Mouse (Mus musculus): ENCODE results near the gene Tnpo2. TPM values are rescaled to one million over a fixed set of nuclear protein-coding genes. Genes with fewer than 3 reads are reported as not detected.

Gene Tnpo2
- polyA plus RNA-seq, 1 experiment from 2014 or later, result 46.4 TPM

DNA sequence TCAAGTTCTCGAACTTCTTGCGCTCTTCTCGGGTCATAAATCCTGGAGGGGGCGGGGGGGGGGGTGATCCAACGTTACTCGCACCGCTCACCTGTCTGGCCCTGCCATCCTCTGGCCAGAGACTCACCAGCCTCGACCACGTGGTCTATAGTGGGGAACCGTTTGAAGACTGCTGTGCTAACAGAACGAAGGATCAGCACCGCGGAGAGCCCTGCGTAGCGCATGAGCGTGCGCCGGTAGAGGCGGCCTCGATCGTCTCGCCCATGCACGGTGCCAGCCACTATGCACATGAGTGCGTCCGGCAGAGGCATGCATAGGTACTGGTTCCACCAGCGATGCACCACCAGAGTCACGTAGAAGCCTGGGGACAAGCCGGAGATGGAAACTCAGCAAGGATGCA lies 25.5 kb upstream of the Tnpo2 start:
- ATAC-seq, result no peak
- Histone ChIP-seq H3K4me2 (no peak overlapping the region), H3K9ac (no peak overlapping the region), H3K4me1 (no peaks in the 10 kb centered on the region), H3K36me3 (ENCODE audit: poor library complexity, severe bottlenecking) (no peaks in the 10 kb centered on the region), H3K9me3 (replicated peaks) (no peaks in the 10 kb centered on the region; the same call in 1 of the 2 replicates), H3K4me3 (no peak overlapping the region), H3K27ac (no peak overlapping the region), H3K27me3 (peaks cover 61% of the 10 kb centered on the region)
- WGBS, result 17% methylated on average over 28 of the region's 28 CpGs

DNA sequence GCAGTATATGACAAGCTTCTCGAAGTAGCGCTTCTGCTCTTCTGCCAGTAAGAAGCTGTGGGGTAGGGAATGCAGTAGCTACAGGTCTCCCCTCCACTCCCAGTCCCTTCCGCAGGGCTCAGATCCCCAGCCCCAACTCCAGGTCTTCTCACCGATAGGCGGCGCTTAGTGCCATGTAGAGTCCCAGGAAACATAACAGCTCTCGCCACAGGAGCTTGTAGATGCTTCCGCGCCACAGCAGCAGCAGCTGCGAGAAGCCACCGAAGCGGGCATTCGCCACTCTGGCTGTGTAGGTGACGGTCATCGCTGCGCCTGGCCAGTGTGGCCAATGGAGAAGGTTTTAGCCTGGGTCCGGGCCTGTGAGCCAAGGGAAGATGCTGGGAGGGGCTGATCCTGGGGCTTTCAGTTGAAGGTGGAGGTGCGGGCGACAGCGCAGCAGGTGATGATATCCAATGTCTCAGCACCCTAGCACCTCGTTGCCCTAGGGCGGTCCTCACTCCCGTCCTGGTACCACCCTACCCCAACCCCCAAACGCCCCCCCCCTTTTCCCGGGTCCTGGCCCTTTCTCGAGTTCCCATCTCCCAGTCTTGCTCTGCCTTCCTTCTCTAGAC lies 23.4 kb upstream of the Tnpo2 start:
- Histone ChIP-seq H3K9ac (peak overlapping the region; percentile 62), H3K4me3 (peak overlapping the region; percentile 36)
- WGBS, result 6% methylated on average over 26 of the region's 26 CpGs

DNA sequence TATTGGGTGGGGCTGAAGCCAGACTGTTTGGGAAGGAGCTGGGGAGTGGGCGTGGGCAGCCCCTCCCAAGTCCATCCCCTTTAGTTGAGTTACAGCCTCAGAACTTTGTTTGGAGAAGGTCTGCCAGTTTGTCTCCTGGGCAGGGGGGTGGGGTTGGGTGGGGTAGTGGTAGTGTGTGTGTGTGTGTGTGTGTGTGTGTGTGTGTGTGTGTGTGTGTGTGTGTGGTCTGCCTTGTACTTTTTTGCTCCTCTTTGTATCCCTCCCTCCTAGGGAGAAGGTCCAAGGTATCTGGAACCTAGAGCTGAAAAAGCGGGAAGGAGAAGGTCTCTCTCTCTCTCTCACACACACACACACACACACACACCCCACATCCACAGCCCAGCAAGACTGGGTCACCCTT lies 22.3 kb upstream of the Tnpo2 start, which contains the start of gene Best2:
TSS of gene Best2 (minus strand) at position 101 of the 400 bp plus-strand sequence.
- Histone ChIP-seq H3K9ac (peak within 1 kb of the TSS; percentile 62), H3K27me3 (peaks cover 43% of the 10 kb centered on the region), H3K36me3 (ENCODE audit: poor library complexity, severe bottlenecking) (peaks cover 22% of the 10 kb centered on the region), H3K4me2 (peak within 1 kb of the TSS; percentile 72), H3K4me1 (no peaks in the 10 kb centered on the region), H3K4me3 (peak within 1 kb of the TSS; percentile 36), H3K27ac (no peak within 1 kb of the TSS), H3K9me3 (replicated peaks) (no peaks in the 10 kb centered on the region; the same call in 1 of the 2 replicates)
- 93% methylated on average over 1 of the region's 2 CpGs for WGBS
- no peak for ATAC-seq

More for the DNA sequence above, 23.4 kb upstream of the Tnpo2 start:
- H3K9me3 ChIP-seq (replicated peaks), result no peaks in the 10 kb centered on the region; the same call in 1 of the 2 replicates
- H3K4me2 ChIP-seq, result peak overlapping the region; percentile 72
- ATAC-seq, result peak; percentile 81
- H3K27me3 ChIP-seq, result peaks cover 53% of the 10 kb centered on the region
- no peak overlapping the region for H3K27ac ChIP-seq
- no peaks in the 10 kb centered on the region for H3K4me1 ChIP-seq
- peaks cover 11% of the 10 kb centered on the region for H3K36me3 ChIP-seq (ENCODE audit: poor library complexity, severe bottlenecking)

DNA sequence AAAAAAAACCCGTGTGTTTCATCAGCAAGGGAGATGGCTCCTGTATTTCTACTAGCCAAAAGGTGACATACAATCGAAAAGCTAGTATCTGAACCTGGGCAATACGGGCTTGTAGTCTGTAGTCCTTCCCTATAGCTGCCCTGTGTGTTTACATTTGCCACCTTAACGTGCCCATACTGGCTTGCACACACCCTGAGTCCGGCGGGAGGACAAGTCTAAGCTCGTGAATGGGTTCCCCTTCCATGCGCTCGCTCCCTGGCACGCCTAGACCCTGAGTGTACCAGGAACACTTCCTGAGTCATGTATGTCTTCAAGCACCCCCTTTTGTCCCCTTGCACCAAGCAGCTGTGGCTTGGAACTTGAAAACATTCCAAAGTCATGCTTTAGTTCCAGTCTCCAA lies 20.0 kb upstream of the Tnpo2 start:
- Histone ChIP-seq H3K4me2 (no peak overlapping the region), H3K9me3 (replicated peaks) (no peaks in the 10 kb centered on the region), H3K9ac (no peak overlapping the region), H3K27me3 (peaks cover 27% of the 10 kb centered on the region), H3K4me3 (no peak overlapping the region), H3K36me3 (ENCODE audit: poor library complexity, severe bottlenecking) (peaks cover 45% of the 10 kb centered on the region), H3K27ac (no peak overlapping the region), H3K4me1 (no peaks in the 10 kb centered on the region)
- WGBS, result 68% methylated on average over 10 of the region's 10 CpGs
- ATAC-seq, result no peak

DNA sequence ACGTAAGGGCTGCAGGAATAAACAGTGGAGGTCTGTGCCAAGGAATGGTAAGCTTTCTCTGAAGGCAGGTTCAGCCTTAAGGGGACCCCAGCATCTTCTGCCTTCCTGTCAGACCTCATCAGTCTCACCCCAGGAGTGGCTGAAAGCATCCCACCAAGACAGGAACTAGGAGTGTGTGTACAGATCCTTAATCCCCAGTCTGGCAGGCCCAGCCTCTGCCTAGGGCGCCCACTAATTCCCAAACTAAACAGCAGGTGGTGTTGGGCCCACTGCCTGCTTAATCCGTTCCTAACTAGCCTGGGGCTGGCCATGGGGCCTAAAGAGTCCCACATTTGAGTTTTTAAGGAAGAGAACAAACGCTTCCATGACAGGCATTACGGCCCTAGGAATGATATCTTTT lies 19.5 kb upstream of the Tnpo2 start:
- Histone ChIP-seq H3K4me2 (no peak overlapping the region), H3K36me3 (ENCODE audit: poor library complexity, severe bottlenecking) (peaks cover 50% of the 10 kb centered on the region), H3K27ac (no peak overlapping the region), H3K9me3 (replicated peaks) (no peaks in the 10 kb centered on the region), H3K4me1 (no peaks in the 10 kb centered on the region), H3K4me3 (no peak overlapping the region), H3K9ac (no peak overlapping the region), H3K27me3 (peaks cover 25% of the 10 kb centered on the region)
- no peak for ATAC-seq
- WGBS, result 17% methylated on average over 5 of the region's 5 CpGs

DNA sequence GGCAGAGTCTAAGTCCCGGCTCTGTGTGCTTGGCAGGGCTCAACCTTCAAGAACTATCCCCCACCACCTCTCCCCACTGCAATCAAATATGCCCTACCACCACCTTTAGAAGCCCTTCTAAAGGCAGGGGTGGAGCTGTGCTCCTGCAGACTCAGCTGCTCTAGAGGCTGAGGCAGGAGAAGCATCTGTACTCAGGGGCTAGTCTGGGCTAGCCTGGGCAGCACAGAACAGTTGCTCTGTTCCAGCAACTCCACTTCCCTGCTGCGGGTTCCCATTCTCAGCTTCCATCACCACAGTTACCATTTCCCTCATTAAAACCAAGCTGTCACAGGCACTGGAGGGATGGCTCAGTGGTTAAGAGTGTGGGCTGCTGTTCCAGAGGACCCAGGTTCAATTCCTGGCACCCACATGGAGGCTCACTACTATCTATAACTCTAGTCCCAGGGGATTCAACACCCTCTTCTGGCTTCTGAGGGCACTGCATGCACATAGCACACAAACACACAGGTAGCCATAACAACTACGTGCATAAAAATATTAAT lies 15.1 kb upstream of the Tnpo2 start:
- 91% methylated on average over 3 of the region's 3 CpGs for WGBS
- Histone ChIP-seq H3K27ac (no peak overlapping the region), H3K4me1 (peaks cover 23% of the 10 kb centered on the region), H3K4me2 (no peak overlapping the region), H3K4me3 (no peak overlapping the region), H3K36me3 (ENCODE audit: poor library complexity, severe bottlenecking) (peaks cover 70% of the 10 kb centered on the region), H3K9ac (no peak overlapping the region), H3K9me3 (replicated peaks) (no peaks in the 10 kb centered on the region), H3K27me3 (no peaks in the 10 kb centered on the region)
- no peak for ATAC-seq

DNA sequence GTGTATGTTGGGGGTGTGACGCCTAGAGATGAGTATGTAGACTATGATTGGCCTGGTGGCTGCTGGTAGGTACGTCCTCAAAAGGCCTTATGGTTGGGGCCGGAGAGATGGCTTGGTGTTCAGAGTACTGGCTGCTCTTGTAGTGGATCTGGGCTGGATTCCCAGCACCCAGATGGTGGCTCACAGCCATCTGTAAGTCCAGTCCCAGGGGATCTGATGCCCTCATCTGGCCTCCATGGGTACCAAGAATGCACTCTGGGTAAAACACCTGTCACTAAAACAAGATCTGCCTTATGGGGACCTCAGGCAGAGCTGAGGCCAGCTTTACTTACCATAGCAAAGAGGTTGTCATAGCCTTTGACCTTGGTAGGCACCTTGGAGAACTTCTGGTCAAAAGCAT lies 12.9 kb upstream of the Tnpo2 start:
- WGBS, result 96% methylated on average over 3 of the region's 3 CpGs
- Histone ChIP-seq H3K27ac (no peak overlapping the region), H3K36me3 (ENCODE audit: poor library complexity, severe bottlenecking) (peaks cover 54% of the 10 kb centered on the region), H3K9ac (no peak overlapping the region; the same call in 1 of the 2 replicates), H3K4me1 (peaks cover 36% of the 10 kb centered on the region), H3K9me3 (replicated peaks) (no peaks in the 10 kb centered on the region), H3K4me2 (peak overlapping the region; percentile 94), H3K27me3 (no peaks in the 10 kb centered on the region), H3K4me3 (peak overlapping the region; percentile 93)
- ATAC-seq, result no peak

- peaks cover 52% of the 10 kb centered on the region for H3K36me3 ChIP-seq (ENCODE audit: poor library complexity, severe bottlenecking)
- WGBS, result 6% methylated on average over 30 of the region's 30 CpGs
- peak within 1 kb of the TSS; percentile 77 for H3K9ac ChIP-seq
- H3K27me3 ChIP-seq, result no peaks in the 10 kb centered on the region
- H3K4me1 ChIP-seq, result peaks cover 40% of the 10 kb centered on the region
- H3K4me3 ChIP-seq, result peak within 1 kb of the TSS; percentile 93
- peak within 1 kb of the TSS; percentile 92 for H3K27ac ChIP-seq
- peak within 1 kb of the TSS; percentile 94 for H3K4me2 ChIP-seq
- no peaks in the 10 kb centered on the region for H3K9me3 ChIP-seq (replicated peaks)
- peak; percentile 93 for ATAC-seq
Measured at GRCm38 (mm10) chr8:85025098-85025932, 11.4 kb upstream of the Tnpo2 start, which contains the start of gene Asna1. TSS of gene Asna1 (minus strand) at chr8:85025281.

DNA sequence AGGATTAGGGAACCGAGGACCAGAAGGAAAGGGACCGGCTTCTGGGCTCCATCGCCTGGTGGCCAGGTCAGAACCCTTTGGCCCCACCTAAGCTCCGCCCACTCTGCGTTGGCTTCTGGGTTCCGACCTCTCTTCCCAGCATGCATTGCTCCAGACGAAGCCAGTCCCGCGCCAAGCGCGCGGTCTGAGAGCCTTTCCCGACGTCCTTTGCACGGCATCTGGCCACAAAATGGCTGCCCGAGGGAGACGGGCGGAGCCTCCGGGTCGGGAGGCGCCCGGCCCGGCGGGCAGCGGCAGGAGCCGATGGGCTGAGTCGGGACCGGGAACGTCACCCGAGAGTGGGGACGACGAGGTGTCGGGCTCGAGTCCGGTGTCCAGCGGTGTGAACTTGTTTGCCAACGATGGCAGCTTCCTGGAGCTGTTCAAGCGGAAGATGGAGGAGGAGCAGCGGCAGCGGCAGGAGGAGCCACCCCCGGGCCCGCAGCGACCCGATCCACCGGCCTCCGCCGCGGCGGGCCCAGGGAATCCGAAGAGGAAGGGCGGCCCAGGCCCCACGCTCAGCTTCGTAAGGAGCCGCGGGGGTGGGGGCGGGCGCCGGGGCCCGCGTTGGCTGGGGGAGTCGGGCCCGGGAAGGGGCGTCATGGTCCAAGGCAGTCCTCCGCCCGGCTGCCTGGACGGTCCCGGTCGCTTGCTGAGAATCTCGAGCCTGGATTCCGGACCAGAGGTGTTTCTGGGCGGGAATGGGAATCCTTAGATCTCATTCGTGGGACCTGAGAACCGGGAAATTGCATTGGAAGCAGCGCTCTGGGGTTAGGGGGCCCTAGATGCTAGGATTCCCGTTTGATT lies 9.8 kb upstream of the Tnpo2 start, which contains the start of gene Trir:
TSS of gene Trir (plus strand) at position 154 of the 846 bp plus-strand sequence.
- H3K4me2 ChIP-seq, result peak within 1 kb of the TSS; percentile 94
- peak; percentile 80 for ATAC-seq

DNA sequence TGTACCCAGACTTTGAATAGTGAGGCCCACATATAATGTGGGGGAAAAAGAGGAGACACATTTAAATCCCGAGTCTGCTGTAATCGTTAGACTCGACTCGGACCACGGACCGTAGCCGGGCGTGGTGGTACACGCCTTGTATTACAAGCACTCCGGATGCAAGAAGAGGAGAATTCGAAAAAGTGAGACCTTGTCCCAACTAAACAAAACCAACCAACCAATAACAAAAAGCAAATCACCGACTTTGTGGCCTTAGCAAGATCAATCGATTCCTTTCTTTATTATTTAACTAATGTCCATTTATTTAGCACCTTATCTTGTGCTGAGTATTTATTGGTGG lies 9.2 kb upstream of the Tnpo2 start:
- Histone ChIP-seq H3K27ac (peak overlapping the region; percentile 92), H3K36me3 (ENCODE audit: poor library complexity, severe bottlenecking) (peaks cover 51% of the 10 kb centered on the region), H3K9me3 (replicated peaks) (no peaks in the 10 kb centered on the region), H3K4me2 (peak overlapping the region; percentile 94), H3K4me3 (peak overlapping the region; percentile 99), H3K4me1 (peaks cover 40% of the 10 kb centered on the region), H3K9ac (peak overlapping the region; percentile 100), H3K27me3 (no peaks in the 10 kb centered on the region)
- ATAC-seq, result no peak
- 2% methylated on average over 13 of the region's 13 CpGs for WGBS

More for the DNA sequence above, 9.8 kb upstream of the Tnpo2 start, which contains the start of gene Trir:
- Histone ChIP-seq H3K36me3 (ENCODE audit: poor library complexity, severe bottlenecking) (peaks cover 51% of the 10 kb centered on the region), H3K4me1 (peaks cover 40% of the 10 kb centered on the region), H3K9ac (peak within 1 kb of the TSS; percentile 100), H3K27ac (peak within 1 kb of the TSS; percentile 92), H3K9me3 (replicated peaks) (no peaks in the 10 kb centered on the region), H3K4me3 (peak within 1 kb of the TSS; percentile 99), H3K27me3 (no peaks in the 10 kb centered on the region)
- WGBS, result under 1% methylated on average over 75 of the region's 75 CpGs

DNA sequence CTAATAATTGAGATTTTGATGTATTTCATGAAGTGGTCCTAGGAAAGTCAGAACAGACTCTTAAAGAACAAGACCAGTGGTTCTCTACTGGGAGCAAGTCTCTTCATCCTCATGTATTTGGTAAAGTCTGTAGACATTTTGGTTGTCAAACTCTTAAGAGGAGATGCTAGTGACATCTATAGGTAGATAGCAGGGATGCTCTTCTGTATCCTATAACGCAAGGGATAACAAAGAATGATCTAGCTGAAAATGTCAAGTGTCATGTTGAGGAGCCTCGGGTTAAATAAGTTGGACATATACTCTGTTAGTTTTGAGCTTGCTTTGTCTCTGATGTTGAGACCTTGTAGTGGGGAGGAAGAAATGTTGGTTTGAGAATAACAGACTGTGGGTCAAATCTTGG lies 8.8 kb upstream of the Tnpo2 start:
- 24% methylated on average over 2 of the region's 2 CpGs for WGBS
- H3K36me3 ChIP-seq (ENCODE audit: poor library complexity, severe bottlenecking), result peaks cover 51% of the 10 kb centered on the region
- peak overlapping the region; percentile 94 for H3K4me2 ChIP-seq
- peak overlapping the region; percentile 100 for H3K9ac ChIP-seq
- no peak for ATAC-seq
- peaks cover 40% of the 10 kb centered on the region for H3K4me1 ChIP-seq
- no peaks in the 10 kb centered on the region for H3K27me3 ChIP-seq
- H3K27ac ChIP-seq, result no peak overlapping the region
- H3K9me3 ChIP-seq (replicated peaks), result no peaks in the 10 kb centered on the region
- H3K4me3 ChIP-seq, result peak overlapping the region; percentile 99

All from forebrain, embryonic 13.5 days (tissue).